Mouse (Mus musculus): ENCODE results near the gene 1700061G19Rik. TPM values are rescaled to one million over a fixed set of nuclear protein-coding genes. Genes with fewer than 3 reads are reported as not detected.

The 1700061G19Rik gene
- polyA plus RNA-seq, 1 experiment, result 0.21 TPM

GRCm38 (mm10) chr17:56849710-56850109 is 25.6 kb upstream of the 1700061G19Rik start:
- H3K36me3 ChIP-seq (ENCODE audit: control insufficient read depth, insufficient read depth, low read length), result no peaks in the 10 kb centered on the region
- no peak overlapping the region for H3K27ac ChIP-seq (ENCODE audit: insufficient read depth, low read length)
- 92% methylated on average over 13 of the region's 13 CpGs for whole genome bisulfite sequencing
- H3K4me3 ChIP-seq (ENCODE audit: extremely low read depth, insufficient read depth, insufficient read length), result no peak overlapping the region
- no peaks in the 10 kb centered on the region for H3K4me1 ChIP-seq (ENCODE audit: control insufficient read depth, insufficient read depth, insufficient read length)
- DNase-seq (ENCODE audit: low read depth in 1 of 2, low spot score in 2 of 2), result no peak
- TF ChIP-seq POLR2A (IDR thresholded peaks at IDR 0.05; ENCODE audit: low read depth, low read length), result no peak
- no peaks in the 10 kb centered on the region for H3K27me3 ChIP-seq (ENCODE audit: control insufficient read depth, insufficient read depth, low read length)

GRCm38 (mm10) chr17:56851167-56851566 is 24.1 kb upstream of the 1700061G19Rik start:
- no peak overlapping the region for H3K4me3 ChIP-seq (ENCODE audit: extremely low read depth, insufficient read depth, insufficient read length)
- TF ChIP-seq CTCF (IDR thresholded peaks at IDR 0.05; ENCODE audit: extremely low read depth, insufficient read depth, insufficient read length, insufficient replicate concordance) (no peak), POLR2A (IDR thresholded peaks at IDR 0.05; ENCODE audit: low read depth, low read length) (no peak)
- 83% methylated on average over 3 of the region's 3 CpGs for WGBS
- no peaks in the 10 kb centered on the region for H3K4me1 ChIP-seq (ENCODE audit: control insufficient read depth, insufficient read depth, insufficient read length)
- no peak for DNase-seq (ENCODE audit: low read depth in 1 of 2, low spot score in 2 of 2)
- H3K36me3 ChIP-seq (ENCODE audit: control insufficient read depth, insufficient read depth, low read length), result no peaks in the 10 kb centered on the region
- no peak overlapping the region for H3K27ac ChIP-seq (ENCODE audit: insufficient read depth, low read length)
- no peaks in the 10 kb centered on the region for H3K27me3 ChIP-seq (ENCODE audit: control insufficient read depth, insufficient read depth, low read length)

- H3K4me1 ChIP-seq (ENCODE audit: control insufficient read depth, insufficient read depth, insufficient read length), result no peaks in the 10 kb centered on the region; the same call in 1 of the 2 replicates
- H3K27ac ChIP-seq (ENCODE audit: insufficient read depth, low read length), result no peak overlapping the region
- H3K4me3 ChIP-seq (ENCODE audit: extremely low read depth, insufficient read depth, insufficient read length), result no peak overlapping the region
- no peak for DNase-seq (ENCODE audit: low read depth in 1 of 2, low spot score in 2 of 2)
- H3K27me3 ChIP-seq (ENCODE audit: control insufficient read depth, insufficient read depth, low read length), result no peaks in the 10 kb centered on the region
- WGBS, result 35% methylated on average over 3 of the region's 3 CpGs
- H3K36me3 ChIP-seq (ENCODE audit: control insufficient read depth, insufficient read depth, low read length), result no peaks in the 10 kb centered on the region
- no peak for TF ChIP-seq CTCF (IDR thresholded peaks at IDR 0.05; ENCODE audit: extremely low read depth, insufficient read depth, insufficient read length, insufficient replicate concordance)
- no peak for TF ChIP-seq POLR2A (IDR thresholded peaks at IDR 0.05; ENCODE audit: low read depth, low read length)
Observed at GRCm38 (mm10) chr17:56855421-56855820, 19.9 kb upstream of the 1700061G19Rik start.

- H3K27me3 ChIP-seq (ENCODE audit: control insufficient read depth, insufficient read depth, low read length), result no peaks in the 10 kb centered on the region
- peak; percentile 41 to 67 for DNase-seq (ENCODE audit: low read depth in 1 of 2, low spot score in 2 of 2)
- no peaks in the 10 kb centered on the region for H3K36me3 ChIP-seq (ENCODE audit: control insufficient read depth, insufficient read depth, low read length)
- no peak overlapping the region for H3K27ac ChIP-seq (ENCODE audit: insufficient read depth, low read length)
- peaks cover 3% of the 10 kb centered on the region; the same call in 1 of the 2 replicates for H3K4me1 ChIP-seq (ENCODE audit: control insufficient read depth, insufficient read depth, insufficient read length)
- 50% methylated on average over 4 of the region's 4 CpGs for WGBS
- no peak for TF ChIP-seq POLR2A (IDR thresholded peaks at IDR 0.05; ENCODE audit: low read depth, low read length)
- peak; percentile 77; the same call in 1 of the 2 replicates for TF ChIP-seq CTCF (IDR thresholded peaks at IDR 0.05; ENCODE audit: extremely low read depth, insufficient read depth, insufficient read length, insufficient replicate concordance)
- H3K4me3 ChIP-seq (ENCODE audit: extremely low read depth, insufficient read depth, insufficient read length), result no peak overlapping the region
Observed at GRCm38 (mm10) chr17:56858216-56858615, 17.1 kb upstream of the 1700061G19Rik start.

GRCm38 (mm10) chr17:56858922-56859321 is 16.4 kb upstream of the 1700061G19Rik start:
- no peak for DNase-seq (ENCODE audit: low read depth in 1 of 2, low spot score in 2 of 2)
- Histone ChIP-seq H3K27ac (ENCODE audit: insufficient read depth, low read length) (no peak overlapping the region), H3K36me3 (ENCODE audit: control insufficient read depth, insufficient read depth, low read length) (no peaks in the 10 kb centered on the region), H3K4me3 (ENCODE audit: extremely low read depth, insufficient read depth, insufficient read length) (no peak overlapping the region), H3K4me1 (ENCODE audit: control insufficient read depth, insufficient read depth, insufficient read length) (peaks cover 3% of the 10 kb centered on the region; the same call in 1 of the 2 replicates), H3K27me3 (ENCODE audit: control insufficient read depth, insufficient read depth, low read length) (no peaks in the 10 kb centered on the region)
- TF ChIP-seq POLR2A (IDR thresholded peaks at IDR 0.05; ENCODE audit: low read depth, low read length), result no peak
- TF ChIP-seq CTCF (IDR thresholded peaks at IDR 0.05; ENCODE audit: extremely low read depth, insufficient read depth, insufficient read length, insufficient replicate concordance), result no peak
- WGBS, result 16% methylated on average over 7 of the region's 7 CpGs

- no peak overlapping the region for H3K4me3 ChIP-seq (ENCODE audit: extremely low read depth, insufficient read depth, insufficient read length)
- no peak for DNase-seq (ENCODE audit: low read depth in 1 of 2, low spot score in 2 of 2)
- H3K27me3 ChIP-seq (ENCODE audit: control insufficient read depth, insufficient read depth, low read length), result no peaks in the 10 kb centered on the region
- no peaks in the 10 kb centered on the region for H3K36me3 ChIP-seq (ENCODE audit: control insufficient read depth, insufficient read depth, low read length)
- H3K27ac ChIP-seq (ENCODE audit: insufficient read depth, low read length), result no peak overlapping the region
- WGBS, result 7% methylated on average over 3 of the region's 3 CpGs
- TF ChIP-seq POLR2A (IDR thresholded peaks at IDR 0.05; ENCODE audit: low read depth, low read length) (no peak), CTCF (IDR thresholded peaks at IDR 0.05; ENCODE audit: extremely low read depth, insufficient read depth, insufficient read length, insufficient replicate concordance) (no peak)
- peaks cover 3% of the 10 kb centered on the region; the same call in 1 of the 2 replicates for H3K4me1 ChIP-seq (ENCODE audit: control insufficient read depth, insufficient read depth, insufficient read length)
Observed at GRCm38 (mm10) chr17:56861197-56861596, 14.1 kb upstream of the 1700061G19Rik start.

GRCm38 (mm10) chr17:56866071-56866470 is 9.2 kb upstream of the 1700061G19Rik start:
- no peak overlapping the region for H3K4me3 ChIP-seq (ENCODE audit: extremely low read depth, insufficient read depth, insufficient read length)
- H3K36me3 ChIP-seq (ENCODE audit: control insufficient read depth, insufficient read depth, low read length), result no peaks in the 10 kb centered on the region
- 97% methylated on average over 7 of the region's 7 CpGs for WGBS
- no peaks in the 10 kb centered on the region for H3K27me3 ChIP-seq (ENCODE audit: control insufficient read depth, insufficient read depth, low read length)
- DNase-seq (ENCODE audit: low read depth in 1 of 2, low spot score in 2 of 2), result no peak
- TF ChIP-seq CTCF (IDR thresholded peaks at IDR 0.05; ENCODE audit: extremely low read depth, insufficient read depth, insufficient read length, insufficient replicate concordance) (no peak), POLR2A (IDR thresholded peaks at IDR 0.05; ENCODE audit: low read depth, low read length) (no peak)
- peaks cover 2% of the 10 kb centered on the region; the same call in 1 of the 2 replicates for H3K4me1 ChIP-seq (ENCODE audit: control insufficient read depth, insufficient read depth, insufficient read length)
- H3K27ac ChIP-seq (ENCODE audit: insufficient read depth, low read length), result no peak overlapping the region

Data from spleen, adult 2 months (tissue).